Mouse (Mus musculus): Measurements from ENCODE around the gene Bean1.

The Bean1 gene

DNA sequence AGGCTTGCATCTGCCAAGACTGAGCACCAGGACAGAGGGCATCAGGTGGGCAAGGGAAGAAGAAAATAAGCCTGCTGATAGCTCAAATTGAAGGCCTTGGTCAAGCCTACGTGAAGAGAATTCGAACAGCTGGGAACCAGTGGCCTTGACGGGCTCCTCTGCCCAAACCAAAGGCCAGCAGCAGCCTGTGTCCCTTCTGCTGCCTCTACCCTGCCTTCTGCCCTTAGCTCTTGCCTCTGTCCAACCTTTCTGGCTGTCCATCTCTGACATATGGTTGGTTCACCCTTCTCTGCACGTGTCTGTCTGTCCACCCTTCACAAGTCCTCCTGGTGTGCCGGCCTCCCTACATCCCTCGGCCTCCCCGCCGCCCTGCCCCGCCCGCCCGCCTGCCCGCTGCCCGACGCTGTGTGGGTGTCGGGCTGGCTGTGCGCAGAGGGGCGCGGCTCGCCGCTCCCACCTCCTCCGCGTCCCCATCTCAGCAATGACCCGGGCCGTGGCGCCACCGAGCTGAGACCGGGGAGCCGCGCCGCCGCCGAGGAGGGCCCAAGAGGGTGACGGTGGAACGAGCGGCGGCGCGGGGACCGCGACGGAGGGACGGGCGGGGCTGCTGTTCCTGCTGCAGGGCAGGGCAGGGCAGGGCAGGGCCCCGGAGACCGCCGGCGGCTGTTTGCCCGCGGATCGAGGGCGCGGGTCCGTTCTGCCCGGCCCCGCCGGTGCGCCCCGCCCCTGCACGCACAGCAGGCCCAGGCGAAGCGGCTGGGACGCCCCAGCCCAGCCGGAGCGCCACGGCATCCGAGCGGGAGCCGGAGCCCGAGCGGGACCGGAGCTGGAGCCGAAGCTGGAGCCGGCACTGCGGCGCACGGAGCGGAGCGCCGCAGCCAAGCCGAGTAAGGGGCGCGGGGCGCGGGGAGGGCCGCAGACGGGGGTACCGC, at the start of gene Bean1:
Gene Bean1, plus strand, starts transcription at position 325 of the 932 bp plus-strand sequence.
- DNase-seq (ENCODE audit: low read depth, low spot score), result no peak

DNA sequence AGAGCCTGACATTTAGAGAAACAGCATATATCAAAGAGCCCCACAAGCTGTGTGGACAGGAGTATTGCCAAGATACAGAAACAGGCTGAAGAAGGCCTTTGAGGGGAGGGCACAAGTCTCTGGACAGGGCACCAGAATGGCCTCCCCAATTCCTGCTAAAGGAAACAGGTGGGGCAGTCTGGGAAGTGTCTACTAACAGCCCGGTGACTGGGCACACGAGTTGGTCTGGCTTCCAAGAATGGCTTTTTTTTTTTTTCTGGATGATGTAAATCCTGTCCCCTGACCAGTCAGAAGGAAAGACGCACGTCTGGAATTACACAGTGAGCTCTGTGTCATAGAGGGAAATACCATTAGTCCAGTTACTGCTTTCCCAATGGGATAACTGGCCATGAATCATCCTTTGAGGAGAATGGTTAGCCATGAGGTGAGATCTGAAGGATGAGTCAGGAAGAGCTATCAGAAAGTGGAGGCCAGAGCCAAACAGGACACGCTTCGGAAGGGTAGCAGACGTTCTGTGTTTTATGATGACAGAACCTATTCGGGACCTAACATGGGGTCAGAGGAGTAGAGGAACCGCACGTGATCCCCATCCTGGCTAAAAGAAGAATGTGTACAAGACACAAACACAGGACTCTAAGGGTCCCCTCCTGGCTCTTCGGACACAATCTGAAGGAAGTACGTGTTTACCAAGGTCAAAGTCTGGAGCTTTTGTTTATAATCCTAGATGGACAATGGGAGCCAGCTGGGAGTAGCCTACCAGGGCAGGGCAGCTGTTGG, 48.4 kb upstream of the Bean1 start:
- DNase-seq (ENCODE audit: low read depth, low spot score), result peak; percentile 83

DNA sequence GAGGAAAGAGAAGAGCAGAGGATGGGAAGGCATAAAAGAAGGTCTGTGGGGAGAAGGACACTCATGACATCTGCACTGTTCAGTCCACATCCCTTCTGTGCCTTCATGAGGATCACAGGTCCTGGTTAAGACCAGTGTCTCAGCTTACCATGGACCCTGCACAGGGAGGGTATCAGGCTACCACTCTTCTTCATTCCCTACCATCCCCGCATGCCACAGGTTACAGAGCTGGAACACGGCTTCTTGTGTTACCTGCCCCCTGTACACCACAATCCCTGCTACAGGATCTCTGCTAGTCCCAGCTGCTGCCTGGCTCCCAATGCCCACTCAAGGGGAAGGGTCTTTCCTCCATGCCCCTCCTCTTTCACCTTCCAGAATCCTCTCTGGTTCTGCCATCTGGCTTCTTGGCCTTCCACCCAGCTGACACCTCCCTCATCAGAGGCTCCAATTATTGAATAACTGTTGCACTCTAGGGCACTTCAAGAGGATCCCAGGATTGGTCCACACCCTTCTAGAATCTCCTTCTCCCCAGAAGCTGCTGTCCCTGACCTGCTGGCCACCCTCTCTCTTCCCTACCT, 47.1 kb upstream of the Bean1 start:
- DNase-seq (ENCODE audit: low read depth, low spot score), result no peak

DNA sequence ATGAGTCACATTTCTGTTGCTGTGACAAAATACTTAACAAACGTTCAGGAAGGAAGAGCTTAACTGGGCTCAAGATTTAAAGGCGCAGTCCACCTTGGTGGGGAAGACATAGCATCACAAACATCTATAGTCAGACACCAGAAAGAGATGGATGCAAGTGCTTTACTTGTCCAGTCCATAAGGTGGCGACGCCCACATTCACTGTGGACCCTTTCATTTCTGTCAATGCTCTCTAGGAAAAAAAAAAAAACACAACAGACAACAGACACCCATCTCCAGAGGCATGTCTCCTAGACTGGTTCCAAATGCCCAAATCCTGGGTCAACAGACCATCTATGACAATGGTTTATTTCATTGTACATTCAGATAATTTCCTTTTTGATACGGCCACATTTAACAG, 45.7 kb upstream of the Bean1 start:
- no peak for DNase-seq (ENCODE audit: low read depth, low spot score)

DNA sequence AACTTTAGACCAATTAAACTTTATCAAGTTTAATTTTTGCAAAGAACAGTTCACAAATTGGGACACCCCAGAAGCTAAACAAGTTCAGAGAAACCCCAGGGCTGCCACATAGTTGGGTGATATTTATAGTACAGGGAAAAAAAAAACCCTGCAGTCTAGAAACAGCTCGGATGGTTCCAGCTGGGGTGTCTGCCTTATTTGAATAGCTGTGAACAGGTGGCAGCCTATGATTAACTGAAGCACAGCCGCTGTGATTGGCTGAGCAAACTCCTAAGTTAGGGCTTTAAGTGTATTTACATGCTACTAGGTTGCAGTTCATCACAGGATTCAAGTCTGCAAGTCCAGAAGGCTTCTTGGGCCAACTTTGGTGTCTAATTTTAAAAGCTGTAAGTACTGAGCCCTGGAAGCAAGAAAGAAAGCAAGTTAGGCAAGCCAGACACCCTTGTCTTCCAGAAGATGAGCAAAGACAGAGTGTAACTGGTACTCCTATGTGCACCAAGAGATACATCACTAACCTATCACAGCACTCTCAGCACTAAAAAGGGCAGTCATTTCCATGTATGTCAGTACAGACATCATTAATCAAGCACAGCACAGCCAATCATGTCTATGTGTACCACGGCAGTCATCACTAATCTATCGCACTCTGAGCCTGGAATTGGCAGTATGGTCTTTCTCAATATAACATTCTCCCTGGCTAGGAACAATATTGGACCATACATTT, 42.9 kb upstream of the Bean1 start:
- no peak for DNase-seq (ENCODE audit: low read depth, low spot score)

DNA sequence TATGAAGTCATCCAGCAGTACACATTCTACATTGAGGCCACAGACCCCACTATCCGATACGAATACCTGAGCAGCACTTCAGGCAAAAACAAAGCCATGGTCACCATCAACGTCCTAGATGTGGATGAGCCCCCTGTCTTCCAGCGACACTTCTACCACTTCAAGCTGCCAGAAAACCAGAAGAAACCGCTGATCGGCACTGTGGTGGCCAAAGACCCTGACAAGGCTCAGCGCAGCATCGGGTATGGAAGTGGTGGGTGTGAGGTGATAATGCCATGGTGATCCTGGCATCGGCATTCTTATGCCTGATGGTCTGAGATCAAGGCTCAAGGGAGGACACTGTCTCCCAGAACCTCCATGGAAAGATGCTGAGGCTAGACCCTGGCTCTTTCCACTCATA, 39.3 kb upstream of the Bean1 start:
- DNase-seq (ENCODE audit: low read depth, low spot score), result no peak

DNA sequence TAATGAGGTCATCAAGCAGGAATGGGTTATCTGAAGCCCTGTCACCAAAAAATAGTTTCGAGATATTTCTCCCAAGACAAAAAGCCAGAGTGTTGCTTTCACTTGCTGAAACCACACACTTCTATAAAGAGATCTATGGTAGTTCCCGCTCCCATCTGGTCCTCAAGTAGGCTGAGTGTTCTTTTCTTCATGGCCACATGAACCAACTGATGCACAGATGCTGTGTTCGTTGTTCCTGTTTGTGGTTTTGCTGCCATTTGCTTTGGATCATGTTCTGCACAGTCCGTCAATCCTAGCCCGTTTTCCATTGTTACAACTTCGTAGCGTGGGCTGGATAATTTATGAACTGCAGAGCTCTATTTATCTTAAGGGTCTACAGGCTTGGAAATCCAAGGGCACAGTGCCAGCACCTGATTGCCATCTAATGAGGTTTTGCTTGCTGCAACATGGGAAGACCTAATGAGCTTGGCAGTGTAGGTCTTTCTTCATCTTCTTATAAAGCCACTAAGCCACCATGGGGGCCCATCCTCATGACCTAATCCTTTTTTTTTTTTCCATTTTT, 38.7 kb upstream of the Bean1 start:
- DNase-seq (ENCODE audit: low read depth, low spot score), result no peak

DNA sequence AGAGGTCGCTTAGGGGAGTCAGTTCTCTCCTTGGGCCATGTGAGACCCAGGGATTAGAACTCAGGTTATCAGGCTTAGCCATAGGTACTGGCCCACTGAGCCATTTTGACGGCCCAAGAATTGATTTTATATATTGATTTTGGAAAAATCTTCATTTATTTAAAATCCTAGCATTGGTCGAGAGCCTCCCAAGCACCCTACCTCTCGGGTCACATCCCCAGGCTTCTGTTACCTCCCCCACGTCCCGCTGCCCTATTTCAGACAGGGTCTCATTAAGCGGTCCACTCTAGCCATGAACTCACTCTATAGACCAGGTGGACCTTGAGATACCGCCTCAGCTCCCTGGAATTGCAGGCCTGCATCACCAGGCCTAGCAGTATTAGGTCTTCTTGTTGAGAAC, 35.7 kb upstream of the Bean1 start:
- DNase-seq (ENCODE audit: low read depth, low spot score), result no peak

DNA sequence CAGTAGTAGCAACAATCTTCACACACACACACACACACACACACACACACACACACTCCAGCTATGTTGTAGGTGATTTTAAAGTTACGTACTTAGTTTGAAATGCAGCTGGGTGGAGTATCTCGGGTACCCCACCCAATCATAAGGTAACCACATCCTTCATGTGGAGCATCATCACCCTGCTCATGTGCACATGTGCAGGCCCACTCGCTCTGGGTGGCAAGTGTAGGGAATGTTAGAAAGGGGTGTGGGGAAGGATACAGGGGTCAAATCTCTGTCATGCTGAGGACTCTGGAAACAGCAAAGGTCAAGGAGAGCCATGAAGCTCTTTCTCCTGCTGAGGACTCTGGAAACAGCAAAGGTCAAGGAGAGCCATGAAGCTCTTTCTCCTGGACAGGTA, 34.0 kb upstream of the Bean1 start:
- DNase-seq (ENCODE audit: low read depth, low spot score), result no peak

DNA sequence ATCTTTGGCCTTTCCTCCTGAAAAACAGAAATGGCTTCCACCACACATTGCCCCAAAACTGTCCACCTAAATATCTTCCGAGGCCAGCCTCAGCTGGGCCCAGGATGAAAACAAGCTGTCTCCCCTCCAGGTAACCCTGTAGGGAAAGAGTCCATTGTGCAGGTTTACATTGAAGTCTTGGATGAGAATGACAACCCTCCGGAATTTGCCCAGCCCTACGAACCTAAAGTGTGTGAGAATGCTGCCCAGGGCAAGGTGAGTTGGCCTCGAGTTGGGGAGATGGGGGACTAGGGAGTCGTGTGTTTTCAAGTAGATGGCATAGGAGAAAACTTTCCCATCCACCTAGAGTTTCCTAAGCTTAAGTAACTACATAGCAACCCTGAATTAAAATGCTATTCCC, 32.6 kb upstream of the Bean1 start:
- no peak for DNase-seq (ENCODE audit: low read depth, low spot score)

DNA sequence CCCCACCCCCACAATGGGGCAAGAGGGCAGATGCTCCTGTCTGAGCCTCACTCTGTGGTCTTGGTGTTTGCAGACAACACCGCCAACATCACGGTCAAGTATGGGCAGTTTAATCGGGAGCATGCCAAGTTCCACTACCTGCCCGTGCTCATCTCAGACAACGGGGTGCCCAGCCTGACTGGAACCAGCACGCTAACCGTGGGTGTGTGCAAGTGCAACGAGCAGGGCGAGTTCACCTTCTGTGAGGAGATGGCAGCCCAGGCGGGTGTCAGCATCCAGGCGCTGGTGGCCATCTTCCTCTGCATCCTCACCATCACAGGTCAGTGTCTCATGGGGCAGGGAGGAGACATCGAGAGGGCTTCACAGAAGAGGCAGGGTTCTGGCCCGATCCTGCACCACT, 29.6 kb upstream of the Bean1 start:
- no peak for DNase-seq (ENCODE audit: low read depth, low spot score)

DNA sequence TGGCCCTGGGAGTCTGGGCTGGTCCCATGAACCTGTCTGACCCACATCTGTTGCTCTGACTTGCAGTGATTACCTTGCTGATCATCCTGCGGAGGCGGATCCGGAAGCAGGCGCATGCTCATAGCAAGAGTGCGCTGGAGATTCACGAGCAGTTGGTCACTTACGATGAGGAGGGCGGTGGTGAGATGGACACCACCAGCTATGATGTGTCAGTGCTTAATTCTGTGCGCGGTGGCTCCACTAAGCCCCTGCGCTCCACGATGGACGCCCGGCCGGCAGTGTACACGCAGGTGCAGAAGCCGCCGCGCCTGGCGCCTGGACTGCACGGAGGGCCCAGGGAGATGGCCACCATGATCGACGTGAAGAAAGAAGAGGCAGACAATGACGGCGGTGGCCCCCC, 27.8 kb upstream of the Bean1 start:
- no peak for DNase-seq (ENCODE audit: low read depth, low spot score)

DNA sequence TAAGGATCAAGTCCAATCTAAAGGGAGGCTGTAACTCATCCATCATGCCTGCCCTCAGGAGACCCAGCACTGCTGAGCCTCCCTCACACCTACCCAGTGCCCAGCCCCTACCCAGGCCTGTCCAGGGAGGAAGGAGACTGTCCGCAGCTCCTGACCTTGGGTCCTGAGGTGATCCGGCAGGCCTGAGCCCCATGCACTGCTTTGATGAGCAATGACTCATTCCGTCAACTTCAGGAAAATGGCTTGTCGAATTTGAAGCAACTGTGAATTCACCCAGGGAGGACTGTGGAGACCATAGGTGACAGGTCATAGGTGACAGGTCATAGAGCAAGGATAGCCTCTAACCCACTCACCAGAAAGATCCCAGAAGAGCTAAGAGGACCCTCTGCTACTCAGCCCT, 26.9 kb upstream of the Bean1 start:
- no peak for DNase-seq (ENCODE audit: low read depth, low spot score)

DNA sequence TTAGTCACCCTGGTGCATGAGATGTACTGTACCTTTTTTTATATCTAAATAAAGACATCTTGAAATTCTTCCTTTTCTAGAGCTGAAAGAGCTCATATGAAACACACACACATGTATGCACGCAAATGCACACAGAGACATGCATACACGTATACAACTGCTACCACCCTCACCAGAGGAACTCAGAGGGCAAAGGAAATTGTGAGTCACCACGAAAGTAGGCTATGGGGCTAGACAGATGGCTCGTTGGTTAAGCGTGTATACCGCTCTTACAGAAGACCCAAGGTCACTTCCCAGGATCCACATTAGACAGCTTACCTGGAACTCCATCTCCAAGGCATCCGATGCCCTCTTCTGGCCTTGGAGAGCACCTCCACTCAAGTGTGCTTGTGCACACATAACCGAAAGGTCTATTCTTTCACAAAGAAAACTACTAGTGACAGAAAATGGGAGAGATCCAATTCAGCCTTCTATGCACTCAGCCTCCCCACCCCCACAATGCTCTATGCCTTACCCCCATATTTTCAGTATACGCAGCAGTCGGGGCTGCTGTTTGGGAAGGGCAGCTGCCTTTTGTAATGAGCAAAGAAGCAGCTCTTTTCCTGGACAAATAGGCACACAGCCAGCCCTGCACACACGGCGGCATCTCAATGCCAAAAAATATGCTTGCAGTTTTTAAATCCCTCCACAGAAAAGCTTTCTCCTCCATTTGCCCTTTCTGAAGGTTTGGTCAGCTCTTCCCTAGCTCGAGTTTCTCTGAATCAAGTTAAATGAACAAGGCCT, 25.6 kb upstream of the Bean1 start:
- DNase-seq (ENCODE audit: low read depth, low spot score), result peak; percentile 36

DNA sequence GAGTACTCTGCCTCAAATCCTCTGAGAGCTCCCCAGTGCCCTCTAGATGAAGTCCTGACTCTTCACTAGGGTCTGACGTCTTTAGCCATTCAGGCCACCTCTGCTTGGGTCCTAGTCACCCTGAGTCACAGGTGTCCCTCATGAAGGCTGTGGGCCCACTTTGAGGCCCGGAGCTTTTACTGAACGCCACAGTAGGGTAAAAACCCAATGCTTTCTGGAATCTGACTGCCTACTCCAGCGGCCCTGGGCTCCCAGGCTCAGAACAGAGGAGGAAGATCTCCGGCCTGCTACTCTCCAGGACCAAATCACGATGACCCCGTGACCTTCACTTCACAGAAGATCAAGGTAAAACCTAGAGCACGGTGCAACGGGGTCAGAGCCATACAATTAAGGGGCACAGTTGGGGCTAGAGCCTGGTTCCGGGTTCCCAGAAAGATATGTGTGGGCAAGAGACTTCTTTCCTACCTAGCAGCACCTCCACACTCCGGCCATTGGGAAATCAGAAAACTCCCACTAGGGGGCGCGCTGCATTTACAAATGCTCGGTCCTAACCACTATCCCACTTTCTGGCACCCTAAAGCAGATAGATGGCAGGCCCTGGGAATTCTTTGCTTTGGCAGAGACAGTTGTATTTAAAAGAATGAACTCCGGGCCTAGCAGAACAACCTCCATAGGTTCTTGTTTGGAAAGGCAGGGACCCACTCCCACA, 24.1 kb upstream of the Bean1 start:
- DNase-seq (ENCODE audit: low read depth, low spot score), result peak; percentile 94

DNA sequence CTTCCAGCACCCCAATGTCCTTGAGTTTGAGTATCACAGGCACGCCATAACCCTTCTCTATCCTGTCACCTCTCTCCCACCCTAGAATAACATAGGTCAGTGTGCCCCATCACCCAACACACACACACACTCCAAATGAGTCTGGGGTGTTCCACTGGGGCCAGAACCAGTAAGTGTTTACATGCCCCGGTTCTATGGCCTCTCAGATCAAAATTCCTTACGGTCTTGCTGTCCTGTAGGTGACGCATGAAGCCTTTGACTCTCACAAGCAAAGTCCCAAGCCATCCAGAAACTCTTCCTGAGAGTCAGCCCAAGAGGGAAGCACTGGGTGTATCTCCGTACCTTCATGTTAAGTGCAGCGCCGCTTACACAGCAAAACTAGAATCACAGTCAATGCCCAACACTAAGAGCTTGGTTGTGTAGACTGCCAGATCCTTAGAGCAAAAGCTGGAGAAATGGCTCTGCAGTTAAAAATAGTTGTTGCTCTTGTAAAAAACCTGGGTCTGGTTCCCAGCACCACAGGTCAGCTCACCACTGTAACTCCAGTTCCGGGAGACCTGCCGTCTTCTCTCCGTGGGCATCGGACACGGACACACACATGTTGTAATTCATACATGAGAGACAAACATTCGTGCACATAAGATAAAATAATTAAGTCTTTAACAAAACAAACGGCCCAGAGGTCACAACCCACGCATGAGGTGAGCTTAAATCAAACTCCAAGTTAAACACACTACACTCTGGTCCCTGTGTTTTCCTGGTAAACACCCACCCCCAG, 23.3 kb upstream of the Bean1 start:
- no peak for DNase-seq (ENCODE audit: low read depth, low spot score)

DNA sequence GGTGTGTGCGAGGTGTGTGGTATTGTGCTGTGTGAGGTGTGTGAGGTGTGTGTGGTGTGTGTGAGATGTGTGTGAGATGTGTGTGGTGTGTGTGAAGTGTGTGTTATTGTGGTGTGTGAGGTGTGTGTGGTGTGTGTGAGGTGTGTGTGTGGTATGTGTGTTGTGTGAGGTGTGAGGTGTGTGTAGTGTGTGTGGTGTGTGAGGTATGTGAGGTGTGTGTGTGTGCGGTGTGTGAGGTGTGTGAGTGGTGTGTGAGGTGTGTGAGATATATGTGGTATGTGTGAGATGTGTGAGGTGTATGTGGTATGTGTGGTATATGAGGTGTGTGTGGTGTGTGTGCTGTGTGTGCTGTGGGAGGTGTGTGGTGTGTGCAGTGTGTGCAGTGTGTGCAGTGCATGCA, 22.3 kb upstream of the Bean1 start:
- no peak for DNase-seq (ENCODE audit: low read depth, low spot score)

DNA sequence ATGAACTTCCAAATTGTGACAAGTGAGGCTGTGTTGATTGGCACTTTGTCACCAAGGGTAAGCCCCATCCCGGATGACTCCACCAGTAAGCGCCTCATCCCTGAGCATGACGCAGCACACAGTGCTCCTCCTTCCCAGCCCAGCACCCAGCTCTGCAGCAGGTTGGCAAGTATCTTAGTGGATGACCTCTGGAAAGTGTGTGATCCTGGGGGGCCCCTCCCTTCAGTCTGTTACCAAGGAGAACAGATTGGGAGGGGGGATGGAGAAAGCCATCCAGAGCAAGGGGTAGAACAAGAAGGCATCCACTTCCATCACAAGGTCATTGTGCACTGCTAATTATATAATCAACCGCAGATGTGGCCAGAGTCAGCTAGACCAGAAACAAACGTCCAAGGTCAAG, 9.5 kb upstream of the Bean1 start:
- no peak for DNase-seq (ENCODE audit: low read depth, low spot score)

DNA sequence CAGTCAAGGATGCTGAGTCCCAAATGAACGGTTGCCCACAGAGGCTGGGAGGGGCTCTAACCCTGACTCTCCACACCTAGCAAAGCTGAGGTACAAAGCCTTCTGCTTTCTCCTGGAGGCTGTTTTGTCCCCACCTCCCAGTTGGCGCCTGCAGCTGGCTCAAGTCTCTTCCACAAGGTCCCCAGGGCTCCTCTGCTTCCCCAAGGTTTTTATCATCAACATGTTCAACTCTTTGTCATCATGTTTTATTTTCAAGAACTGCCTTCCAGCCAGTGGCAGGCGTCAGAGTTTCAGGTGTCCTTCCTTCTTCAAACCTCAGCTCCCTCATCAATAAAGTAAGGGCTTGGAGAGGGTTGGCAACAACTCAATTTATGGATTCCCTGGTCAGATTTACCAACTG, 781 bp upstream of the Bean1 start:
- DNase-seq (ENCODE audit: low read depth, low spot score), result no peak

All from 3T3-L1 (cell line).